Mouse (Mus musculus) kidney, adult 11 months (tissue): ENCODE measurements at regions not wholly inside any gene's neighbourhood (a gene's known extent, or its start where the extent isn't known, plus 50 kb on each side); places are given as distances from the start of the nearest gene placed in this dataset.

ENCODE experiments used
- DNase-seq: peaks from one replicate; pipeline ENCODE4 v3.0.0; 2022

DNA sequence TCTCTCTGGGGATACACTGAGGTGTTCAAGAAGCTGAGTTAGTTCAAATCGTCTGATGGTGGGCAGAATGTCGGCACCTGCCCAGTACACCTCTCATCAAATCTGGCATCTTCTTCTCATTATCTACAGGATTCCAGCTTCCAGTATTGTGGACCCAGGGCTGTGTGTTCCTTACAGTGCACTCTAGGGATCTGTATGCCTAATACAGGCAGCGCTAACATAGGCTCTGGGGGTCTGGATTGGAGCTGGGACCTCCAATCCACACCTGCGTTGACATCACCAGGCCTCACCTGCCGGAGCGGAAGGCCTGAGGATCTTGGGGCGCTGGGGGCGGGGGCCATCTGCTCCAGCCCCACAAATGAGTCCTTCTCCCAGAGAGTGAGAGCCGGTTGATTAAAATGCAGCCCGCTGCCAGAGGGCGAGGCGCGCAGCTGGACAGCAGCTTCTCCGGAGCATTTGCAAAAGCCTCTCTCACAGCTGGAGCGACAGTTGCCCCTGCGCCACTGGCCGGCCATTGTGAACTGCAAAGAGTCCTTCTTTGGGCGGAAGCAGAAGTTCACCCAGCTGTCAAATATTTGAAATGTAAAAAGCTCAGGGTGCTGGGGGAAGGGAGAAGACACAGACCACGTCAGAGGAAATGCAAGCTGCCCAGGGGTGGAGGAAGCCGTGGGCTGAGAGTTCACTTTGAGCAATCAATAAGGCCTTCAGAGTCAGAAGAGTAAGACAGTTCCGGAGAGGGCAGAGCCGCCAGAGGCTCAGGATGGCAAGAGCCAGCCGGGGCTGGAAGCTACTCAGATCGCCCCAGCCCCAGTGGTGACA, 347.0 kb downstream of the Rnf144a start:
- DNase-seq, result peak; percentile 8

DNA sequence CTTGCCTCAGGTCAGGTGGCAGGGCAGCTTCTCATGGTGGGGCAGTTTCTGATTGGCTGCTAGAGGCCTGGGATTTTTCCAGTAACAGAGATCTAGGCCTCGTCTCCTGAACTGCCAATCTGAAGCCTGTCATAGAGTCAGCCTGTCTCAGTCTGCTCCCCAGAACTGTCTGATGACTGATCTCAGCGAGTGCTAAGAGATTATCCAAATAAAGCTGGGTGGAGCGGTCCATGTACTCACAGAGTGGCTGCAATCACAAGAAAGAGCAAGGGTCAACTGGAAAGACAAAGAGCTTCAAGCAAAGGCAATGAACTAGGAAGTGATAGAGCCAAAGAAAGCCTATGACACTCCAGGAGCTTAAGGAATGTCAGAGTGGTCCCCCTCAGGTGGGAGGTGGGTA, 354.7 kb downstream of the Rnf144a start:
- no peak for DNase-seq

DNA sequence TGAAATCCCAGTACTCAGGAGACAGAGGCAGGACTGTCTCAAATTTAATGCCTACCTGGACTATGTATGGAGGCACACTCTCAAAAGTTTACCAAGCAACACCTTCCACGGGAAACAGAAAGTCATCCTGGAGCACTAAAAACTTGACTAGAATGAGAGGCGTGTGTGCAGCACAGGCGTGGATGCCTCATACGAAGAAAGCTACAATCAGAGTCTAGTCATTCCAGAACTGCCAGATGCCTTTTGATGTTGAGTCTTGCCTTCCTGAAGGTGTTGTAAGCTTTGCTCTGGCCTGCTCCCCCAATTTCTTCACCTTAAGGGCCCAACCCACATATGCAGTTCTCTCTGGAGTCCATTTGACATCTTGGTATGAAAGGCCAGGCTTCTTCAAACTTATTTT, 356.0 kb downstream of the Rnf144a start:
- no peak for DNase-seq

DNA sequence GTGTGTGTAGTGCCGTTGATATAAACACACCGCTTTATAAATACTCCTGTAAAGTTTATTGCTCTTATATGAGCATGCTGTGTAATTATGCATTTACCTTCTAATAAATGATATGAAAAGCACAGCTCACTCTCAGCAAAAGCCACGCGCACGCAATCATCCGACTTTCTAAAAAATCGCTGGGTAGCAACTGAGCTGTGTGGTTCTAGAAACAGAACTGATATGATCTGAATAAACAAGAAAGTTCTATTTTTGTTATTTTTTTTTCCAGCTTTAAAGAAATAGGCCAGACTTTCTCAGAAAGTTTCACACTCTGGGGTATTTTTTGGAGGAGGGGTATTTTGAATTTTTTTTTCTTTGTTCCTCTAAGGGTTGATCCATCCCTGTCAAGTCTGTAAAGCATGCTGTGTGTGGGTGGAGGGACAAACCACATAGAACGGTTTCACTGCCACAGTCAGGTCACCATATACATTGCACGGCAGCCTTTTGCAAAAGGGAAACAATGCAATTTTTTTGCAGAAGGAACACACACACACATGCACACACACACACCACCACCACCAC, 357.5 kb downstream of the Rnf144a start:
- no peak for DNase-seq

DNA sequence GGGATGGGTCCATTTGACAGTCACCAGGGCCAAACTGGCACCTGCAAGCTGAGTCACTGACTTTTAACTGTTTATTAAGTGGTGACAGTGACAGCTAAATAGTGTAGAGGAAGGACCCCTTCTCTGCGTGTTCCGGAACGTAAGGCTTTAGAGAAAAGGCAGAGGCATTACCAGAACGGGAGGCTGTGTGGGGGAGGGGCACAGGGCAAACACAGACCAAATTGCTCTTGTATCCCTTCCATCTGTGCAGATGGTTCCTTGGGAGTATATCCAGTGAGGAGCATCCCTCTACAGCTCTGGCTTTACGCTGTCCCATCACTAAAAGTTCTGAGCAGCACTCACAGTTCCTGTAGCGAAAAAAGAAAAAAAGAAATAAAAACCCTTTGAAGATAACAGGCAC, 368.1 kb downstream of the Rnf144a start:
- no peak for DNase-seq

DNA sequence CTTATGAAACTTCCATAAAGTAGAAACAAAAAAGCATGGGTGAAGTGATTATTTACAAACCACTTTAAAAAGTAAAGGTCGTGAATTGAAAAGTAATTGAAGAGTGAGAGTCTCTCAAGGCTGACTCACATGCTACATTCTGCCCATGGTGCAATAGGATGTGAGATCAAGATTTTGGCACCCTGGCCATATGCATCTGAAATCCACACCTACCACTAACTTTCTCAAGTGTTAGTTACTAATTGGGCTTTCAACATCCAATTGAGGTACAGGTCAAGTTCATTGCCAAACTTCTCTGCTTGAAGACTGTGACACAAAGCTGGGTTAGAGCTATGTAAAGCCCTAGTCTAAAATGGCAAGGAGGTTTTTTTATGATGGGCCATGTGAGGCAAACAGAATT, 369.7 kb downstream of the Rnf144a start:
- DNase-seq, result no peak

DNA sequence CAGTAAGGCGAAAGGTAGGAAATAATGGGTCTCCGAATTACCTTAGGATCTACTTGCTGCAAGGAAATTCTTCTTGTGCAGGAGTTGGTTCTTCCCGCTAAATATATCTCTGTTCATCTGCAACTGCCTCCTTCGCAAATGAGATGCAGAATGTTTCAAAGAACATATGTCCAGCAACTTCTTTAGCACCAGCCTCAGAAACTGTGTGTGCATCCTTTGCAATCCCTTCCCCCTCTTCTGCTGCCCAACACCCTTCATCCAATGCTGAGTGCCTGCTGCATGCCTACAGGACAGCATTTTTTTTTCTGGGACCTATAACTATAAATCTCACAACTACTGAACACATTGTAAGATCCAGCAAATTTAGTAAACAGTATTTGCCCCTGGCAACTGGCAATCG, 402.1 kb downstream of the Rnf144a start:
- no peak for DNase-seq

DNA sequence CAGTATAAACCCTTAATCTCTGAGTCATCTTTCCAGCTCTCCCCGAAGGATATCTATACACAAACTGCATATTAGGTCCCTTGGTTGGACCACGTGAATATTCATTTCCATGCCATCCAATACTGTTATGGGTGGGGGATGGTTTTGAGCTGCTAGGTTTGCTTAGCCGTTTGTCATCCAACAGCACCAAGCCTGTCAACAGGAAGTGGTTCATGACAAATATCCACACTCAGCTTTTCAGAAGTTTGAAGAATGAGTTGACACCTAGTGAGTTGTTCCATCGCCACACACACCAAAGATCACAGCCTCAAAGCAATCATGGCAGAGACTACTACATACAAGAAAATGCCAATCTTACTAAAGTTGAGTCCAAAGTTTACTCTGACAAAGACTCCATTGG, 421.0 kb downstream of the Rnf144a start:
- DNase-seq, result no peak

DNA sequence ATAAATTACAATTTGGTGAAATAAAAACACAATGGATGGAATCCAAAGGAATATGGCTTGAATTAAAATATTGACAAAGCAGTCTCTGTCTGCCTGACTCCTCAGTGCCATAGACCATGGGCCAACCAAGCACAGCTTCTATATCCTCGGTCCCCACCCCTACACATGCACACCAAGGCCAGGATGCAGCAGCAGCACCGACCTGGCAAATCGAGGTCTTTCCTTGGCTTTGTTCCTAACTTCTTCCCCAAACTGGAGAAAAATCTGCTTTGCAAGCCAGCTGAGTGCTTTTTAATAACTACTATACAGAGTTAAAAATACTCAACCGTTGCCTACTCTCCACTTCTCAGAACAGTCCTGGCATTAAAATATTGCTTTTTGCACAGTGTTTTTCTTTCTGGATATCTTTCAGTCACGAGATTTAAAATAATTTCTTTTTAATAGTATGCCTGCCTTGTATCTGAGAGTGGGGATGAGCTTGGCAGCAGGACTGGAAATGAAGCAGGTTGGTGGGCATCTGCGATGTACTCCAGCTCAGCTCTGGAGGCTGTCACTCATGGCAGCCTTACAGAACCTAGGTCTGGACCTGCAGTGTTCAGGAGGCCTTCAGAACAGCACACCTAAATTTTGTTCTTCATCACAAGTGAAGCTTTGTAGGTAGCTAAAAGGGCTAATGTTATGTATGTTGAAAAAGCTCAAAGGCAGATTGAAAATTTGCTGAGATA, 423.1 kb downstream of the Rnf144a start:
- DNase-seq, result no peak

DNA sequence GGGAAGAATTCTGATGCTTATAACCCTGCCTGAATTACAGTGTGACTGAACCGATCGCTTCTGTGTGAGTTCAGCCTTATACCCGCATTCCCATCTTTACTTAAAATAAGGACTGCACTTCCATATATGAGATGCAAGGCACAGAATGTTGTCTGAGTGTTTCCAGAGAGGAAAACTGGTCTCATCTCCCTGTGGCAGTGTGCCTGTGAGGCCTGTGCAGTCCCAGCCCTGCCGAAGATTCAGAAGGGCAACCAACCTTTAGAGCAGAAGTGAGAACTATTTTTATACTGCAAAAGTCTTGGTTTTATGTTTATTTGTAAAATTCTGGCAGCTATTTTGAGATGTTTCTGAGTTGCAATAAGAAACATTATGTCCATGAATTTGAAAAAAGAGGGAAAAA, 432.5 kb downstream of the Rnf144a start:
- DNase-seq, result no peak

DNA sequence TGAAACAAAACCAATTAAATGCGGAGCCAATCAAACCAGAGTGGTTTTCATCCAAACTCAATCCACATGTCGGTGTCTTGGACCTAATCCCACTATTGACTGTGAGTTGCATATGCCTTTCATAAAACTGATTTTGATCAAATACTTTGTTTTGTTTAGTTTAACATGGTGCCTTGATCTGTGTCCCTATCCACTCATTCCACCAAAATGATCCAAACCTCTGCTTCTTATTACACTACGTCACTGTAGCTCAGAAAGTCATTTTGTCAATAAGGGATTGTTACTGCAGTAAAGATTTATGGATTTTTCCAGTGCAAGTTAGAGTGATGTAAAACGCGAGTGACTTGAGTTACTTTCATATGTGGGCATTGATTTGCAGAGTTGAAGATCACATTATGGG, 436.7 kb downstream of the Rnf144a start:
- DNase-seq, result no peak

DNA sequence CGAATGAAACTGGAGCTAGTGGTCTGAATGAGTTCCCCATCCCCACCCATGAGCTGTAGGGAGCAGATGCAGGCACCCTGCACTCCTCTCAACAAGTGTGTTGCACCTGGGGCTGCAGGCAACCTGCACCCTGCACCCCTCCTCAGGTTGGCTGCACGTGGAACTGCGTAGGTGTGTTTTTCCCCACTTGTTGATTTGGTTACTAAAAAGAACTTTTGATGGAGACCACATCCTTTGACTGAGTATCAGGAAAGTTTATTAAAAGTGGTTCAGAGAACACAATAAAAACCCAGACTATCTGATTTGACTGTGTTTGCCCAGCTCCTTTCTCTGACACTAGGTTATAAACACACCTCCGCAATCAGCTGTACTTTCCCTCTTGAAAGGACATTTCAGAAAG, 456.5 kb downstream of the Rnf144a start:
- no peak for DNase-seq

DNA sequence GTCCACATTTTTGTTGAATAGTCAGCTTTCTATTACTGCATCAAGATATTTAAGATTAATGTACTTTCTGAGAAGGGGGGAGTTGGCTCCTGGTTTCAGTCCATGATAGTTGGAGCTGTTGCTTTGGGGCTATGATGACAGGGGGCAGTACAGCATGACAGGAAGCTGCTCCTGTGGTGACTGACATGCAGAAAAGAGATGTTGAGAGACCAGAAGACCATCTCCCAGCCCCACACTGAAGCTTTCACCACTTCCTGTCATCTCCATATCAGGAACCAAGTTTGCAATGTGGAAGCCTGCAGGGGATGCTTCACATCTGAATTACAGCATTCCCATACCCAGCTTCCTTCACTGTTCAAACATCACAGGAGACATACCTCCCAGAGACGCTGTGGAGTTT, 457.5 kb downstream of the Rnf144a start:
- DNase-seq, result no peak

DNA sequence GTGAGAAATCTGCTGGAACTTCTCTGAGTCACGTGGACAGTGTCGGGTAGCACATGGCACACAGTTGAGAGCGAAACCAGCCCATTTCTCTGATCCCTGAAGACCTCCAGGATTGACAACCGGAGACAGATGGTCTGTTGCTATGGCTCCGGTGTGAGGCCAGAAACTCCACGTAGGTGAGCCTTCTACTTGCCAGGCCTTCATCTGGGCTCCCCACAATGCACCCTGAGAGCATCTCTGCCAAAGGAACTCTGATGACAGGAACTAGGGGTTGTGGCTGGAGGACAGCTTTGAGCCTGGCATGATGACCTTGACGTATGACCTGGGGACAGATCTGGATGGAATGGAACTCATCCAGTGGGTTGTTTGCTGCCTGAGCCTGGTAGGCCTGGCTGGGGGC, 467.9 kb downstream of the Rnf144a start:
- no peak for DNase-seq

DNA sequence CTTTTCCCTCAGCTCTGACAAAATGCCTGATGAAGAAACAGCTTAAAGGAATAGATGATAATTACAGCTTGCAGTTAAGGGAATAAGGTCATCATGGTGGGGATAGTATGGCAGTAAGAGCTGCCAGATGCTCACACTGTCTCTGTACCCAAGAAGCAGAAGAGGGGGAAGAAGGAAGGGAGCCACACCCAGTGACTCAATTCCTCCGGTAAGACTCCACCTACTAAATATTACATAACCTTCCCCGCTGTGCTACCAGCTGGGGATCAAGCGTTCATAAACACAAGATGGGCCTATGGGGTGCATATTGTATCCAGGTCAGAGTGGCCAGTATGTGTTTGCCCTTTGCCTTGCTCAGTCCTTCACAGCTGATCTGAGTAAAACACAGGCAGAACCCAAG, 468.9 kb downstream of the Rnf144a start:
- no peak for DNase-seq

DNA sequence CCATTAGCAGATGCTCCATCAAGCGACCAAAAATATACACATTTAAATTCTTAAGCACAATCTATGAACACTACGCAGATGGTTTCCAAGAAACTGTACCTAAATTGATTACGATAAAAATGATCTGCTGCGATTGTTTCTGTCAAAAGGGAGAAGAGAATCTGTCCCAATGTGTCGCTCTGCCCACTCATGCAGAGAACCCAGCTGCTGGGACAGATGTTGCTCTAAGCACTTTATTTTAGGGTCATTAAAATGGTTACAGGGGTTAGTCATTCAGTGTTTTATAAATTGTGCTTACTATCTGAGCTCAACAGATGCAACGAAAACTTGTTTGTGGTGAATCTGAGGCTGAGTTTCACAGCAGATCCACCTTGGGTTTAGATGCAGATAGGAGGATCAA, 476.2 kb downstream of the Rnf144a start:
- DNase-seq, result no peak

DNA sequence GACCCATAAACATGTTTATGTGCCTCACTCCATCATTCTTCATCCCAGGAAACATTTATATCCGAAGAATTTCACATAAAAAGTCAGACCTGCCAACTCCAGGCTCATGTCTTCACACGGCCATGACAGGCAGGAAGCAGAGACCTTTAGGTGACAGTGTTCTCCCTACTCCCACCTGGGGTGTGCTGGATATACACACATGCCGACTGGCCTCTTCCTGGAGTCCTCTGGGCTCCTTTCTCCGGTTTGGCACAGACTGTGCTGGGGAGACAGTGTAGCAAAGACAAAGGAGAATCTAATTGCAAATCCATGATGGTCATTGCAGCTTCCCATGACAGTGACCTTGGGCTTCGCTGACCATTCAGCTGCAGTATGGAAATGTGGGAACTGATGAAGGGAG, 480.1 kb downstream of the Rnf144a start:
- no peak for DNase-seq

DNA sequence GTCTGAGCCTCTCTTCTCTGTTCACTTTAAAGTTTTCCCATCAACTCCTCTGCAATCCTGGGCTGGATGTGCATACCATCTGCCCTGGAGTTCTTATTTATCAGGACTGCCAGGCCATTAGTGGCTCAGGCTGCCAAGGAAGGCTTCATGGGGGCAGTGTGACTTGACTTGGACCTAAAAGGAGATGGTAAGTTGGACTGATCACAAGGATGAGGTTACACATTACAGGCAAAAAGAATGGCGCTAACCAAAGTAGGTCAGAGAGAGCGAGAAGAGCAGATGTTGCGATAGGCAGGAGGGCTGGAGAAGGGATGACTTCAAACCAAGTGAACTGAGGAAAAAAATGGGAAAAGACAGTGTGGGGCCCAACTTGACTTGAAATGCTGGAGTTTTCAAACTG, 480.5 kb downstream of the Rnf144a start:
- no peak for DNase-seq

DNA sequence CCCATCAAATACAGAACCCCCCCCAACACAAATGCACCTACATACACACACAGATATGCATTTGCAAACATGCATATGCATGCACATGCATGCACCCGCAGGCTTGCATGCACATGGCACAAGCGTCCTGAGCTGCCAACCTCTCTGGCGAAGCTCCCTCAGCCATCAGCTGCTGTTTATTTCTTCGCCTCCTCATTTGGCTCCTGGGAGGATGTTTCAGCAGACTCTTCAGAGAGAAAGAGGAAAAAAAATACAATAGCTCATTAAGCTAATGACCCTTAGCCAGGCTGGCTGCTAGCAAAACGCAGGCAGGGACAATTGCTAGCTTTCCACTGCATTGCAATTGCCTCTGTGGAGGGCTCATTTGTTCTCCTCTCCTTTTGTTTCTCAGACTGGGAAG, 488.7 kb downstream of the Rnf144a start:
- no peak for DNase-seq

DNA sequence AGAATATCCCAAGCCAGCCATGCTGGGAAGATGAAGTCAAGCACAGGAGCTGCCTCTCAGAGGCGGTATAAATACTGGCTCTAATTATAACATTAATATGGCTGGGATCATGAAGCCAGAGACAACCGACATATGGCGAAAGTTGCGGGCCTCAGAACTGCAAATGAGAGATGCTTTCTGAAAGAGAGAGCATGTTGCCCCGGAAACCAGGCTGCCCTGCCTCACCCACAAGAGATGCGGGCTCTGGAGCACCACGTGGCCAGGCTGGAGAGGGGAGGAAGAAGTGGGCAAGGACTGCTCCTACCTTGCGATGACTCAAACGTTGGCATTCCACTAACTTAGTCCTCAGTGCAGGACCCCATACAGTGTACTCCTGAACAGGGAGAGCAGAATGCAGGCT, 490.5 kb downstream of the Rnf144a start:
- no peak for DNase-seq

DNA sequence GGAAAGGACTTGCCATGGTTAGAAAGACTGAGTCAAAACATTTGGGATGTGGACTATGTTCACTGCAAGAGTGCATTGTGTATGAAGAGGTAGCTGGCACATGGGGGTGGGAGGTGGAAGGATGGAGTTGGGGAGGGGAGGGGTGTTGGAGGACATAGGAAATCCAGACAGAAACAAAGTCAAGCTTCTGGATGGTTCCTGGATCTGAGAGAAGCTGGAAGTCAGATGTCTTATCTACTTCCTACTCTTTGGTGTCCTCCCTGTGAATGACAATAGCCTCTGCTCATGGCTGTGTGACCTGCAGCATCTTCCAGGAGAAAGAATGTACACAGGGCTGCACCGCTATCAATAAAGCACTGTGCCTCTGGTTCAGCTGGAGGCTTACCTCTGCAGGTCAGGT, 491.3 kb downstream of the Rnf144a start:
- no peak for DNase-seq

DNA sequence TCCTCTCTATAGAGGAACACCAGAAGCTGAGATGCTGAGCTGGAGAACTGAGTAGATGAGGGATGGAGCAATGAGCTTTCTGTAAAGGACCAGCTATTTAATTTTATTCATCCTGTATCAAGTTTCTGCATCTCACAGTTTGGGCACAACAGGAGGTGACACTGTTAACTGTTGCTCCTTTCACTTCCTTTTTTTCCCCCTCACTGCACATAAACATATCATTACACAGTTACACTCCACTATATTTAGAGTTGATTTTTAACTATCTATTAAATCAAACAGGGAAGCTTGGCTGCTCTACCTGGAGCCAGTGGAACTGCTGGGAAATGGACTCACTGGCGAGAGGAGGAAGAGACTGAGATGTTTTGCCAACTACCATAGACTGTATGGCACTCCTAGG, 509.4 kb downstream of the Rnf144a start:
- no peak for DNase-seq

DNA sequence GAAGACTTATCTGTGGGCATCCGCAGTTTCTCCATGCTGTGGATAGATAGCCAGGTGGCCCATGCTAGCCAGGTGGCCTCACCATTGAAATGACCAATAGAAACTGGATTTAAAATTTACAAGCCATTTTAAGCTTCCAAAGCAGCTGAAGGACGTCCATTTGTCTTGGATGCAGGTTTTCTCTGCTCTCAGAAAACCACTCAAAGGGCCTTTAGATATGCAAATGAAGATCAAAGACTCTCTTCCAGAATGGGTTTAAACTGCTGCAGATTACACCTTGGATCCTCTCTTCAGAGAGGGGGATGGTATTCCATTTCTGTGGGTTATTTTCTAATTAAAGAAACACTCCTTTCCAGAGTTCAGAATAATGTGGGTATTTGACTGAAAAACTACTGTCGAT, 518.5 kb downstream of the Rnf144a start:
- no peak for DNase-seq

DNA sequence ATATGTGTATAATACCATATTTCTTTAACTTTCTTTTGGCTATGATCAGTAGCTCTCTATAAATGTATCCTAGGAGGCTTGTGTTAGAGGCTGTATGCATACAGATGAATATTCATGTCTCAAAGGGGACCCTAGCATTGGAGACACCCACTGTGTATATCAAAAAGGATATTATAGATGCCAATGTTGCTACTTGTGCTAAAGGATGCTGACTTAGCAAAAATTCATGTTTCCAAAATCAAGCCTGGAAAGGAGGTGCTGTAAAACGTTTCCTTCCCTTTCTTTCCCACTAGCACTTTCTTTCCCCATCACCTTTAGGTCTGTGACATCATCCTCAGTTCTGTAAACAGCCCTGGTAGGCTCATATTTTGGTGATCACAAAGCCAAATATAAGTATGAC, 519.4 kb downstream of the Rnf144a start:
- no peak for DNase-seq
